Mouse (Mus musculus) myocyte (in vitro differentiated cells): ENCODE measurements around the gene Il20ra.

Experiments used
- CEBPB ChIP-seq: IDR thresholded peaks from 2 replicates; pipeline ENCODE4 v1.6.1; 2011; ENCODE audit warnings: mild to moderate bottlenecking, moderate library complexity; ENCODE audit not compliant: poor library complexity, insufficient read depth, severe bottlenecking
- E2F4 ChIP-seq: IDR thresholded peaks from one replicate; pipeline ENCODE4 v1.6.1; 2011; ENCODE audit warnings: mild to moderate bottlenecking, control low read depth, moderate library complexity; ENCODE audit not compliant: insufficient read depth
- MAX ChIP-seq: IDR thresholded peaks from one replicate; pipeline ENCODE4 v1.6.1; 2011; ENCODE audit warnings: low read depth, mild to moderate bottlenecking, control low read depth
- MYOD1 ChIP-seq, 3 experiments: IDR thresholded peaks; one replicate each; pipeline ENCODE4 v1.6.1; 2011; ENCODE audit warnings: control low read depth in 2 of 3, low read depth in 2 of 3, mild to moderate bottlenecking in 2 of 3, moderate library complexity in 1 of 3; ENCODE audit not compliant: insufficient read length in 2 of 3, control insufficient read depth in 1 of 3
- MYOG ChIP-seq, 3 experiments: IDR thresholded peaks; one replicate each; pipeline ENCODE4 v1.6.1; 2011; ENCODE audit warnings: control low read depth in 2 of 3, low read depth in 2 of 3, mild to moderate bottlenecking in 2 of 3; ENCODE audit not compliant: insufficient read length in 2 of 3, control insufficient read depth in 1 of 3, insufficient read depth in 1 of 3
- POLR2A ChIP-seq: IDR thresholded peaks from one replicate; pipeline ENCODE4 v1.6.1; 2011; ENCODE audit warnings: low read depth, mild to moderate bottlenecking, control low read depth, moderate library complexity; ENCODE audit not compliant: insufficient read length
- POLR2AphosphoS2 ChIP-seq: IDR thresholded peaks from one replicate; pipeline ENCODE4 v1.6.1; 2011; ENCODE audit warnings: low read depth, control low read depth; ENCODE audit not compliant: insufficient read length
- REST ChIP-seq: IDR thresholded peaks from one replicate; pipeline ENCODE4 v1.6.1; 2011; ENCODE audit warnings: mild to moderate bottlenecking, control low read depth, moderate library complexity; ENCODE audit not compliant: insufficient read depth, insufficient read length
- SRF ChIP-seq: IDR thresholded peaks from one replicate; pipeline ENCODE4 v1.6.1; 2011; ENCODE audit warnings: low read depth; ENCODE audit not compliant: control insufficient read depth, insufficient read length
- TCF12 ChIP-seq: IDR thresholded peaks from one replicate; pipeline ENCODE4 v1.6.1; 2011; ENCODE audit warnings: mild to moderate bottlenecking, control low read depth; ENCODE audit not compliant: poor library complexity, insufficient read depth, severe bottlenecking
- TCF3 ChIP-seq: IDR thresholded peaks from one replicate; pipeline ENCODE4 v1.6.1; 2011; ENCODE audit warnings: low read depth, control low read depth; ENCODE audit not compliant: insufficient read length
- USF1 ChIP-seq: IDR thresholded peaks from one replicate; pipeline ENCODE4 v1.6.1; 2011; ENCODE audit warnings: low read depth, mild to moderate bottlenecking, control low read depth, moderate library complexity

DNA sequence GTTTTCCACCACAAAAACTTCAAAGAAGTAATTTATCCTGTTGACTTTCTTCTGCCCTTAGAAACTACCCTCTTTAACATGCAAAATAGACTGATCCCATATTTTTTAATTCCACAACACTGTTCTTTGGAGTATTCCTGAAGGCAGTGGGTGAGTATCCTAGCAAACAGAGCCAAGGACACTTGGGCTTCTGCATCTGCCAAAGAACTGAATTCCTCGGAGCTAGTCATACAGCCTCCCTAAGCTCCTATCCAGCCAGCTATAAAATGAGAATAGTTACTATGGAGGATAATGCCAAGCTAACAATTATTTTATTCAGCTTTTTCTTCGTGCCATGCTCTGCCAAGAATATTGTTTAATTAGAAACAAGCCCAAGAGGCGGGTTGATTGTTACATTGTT is 9.9 kb downstream of the Il20ra start:
- no peak for TF ChIP-seq POLR2A
- no peak for TF ChIP-seq E2F4
- no peak for TF ChIP-seq TCF12
- no peak for TF ChIP-seq REST
- TF ChIP-seq USF1, result no peak
- TF ChIP-seq POLR2AphosphoS2, result no peak
- no peak for TF ChIP-seq TCF3
- no peak for TF ChIP-seq MAX
- no peak for TF ChIP-seq MYOG (IDR thresholded peaks at IDR 0.05; ENCODE audit: control insufficient read depth in 1 of 3, insufficient read depth in 1 of 3, insufficient read length in 2 of 3, low read depth in 2 of 3)
- TF ChIP-seq SRF, result no peak
- TF ChIP-seq MYOD1 (IDR thresholded peaks at IDR 0.05; ENCODE audit: control insufficient read depth in 1 of 3, insufficient read length in 2 of 3, low read depth in 2 of 3), result no peak
- TF ChIP-seq CEBPB, result no peak
